Mouse (Mus musculus) testis, adult 2 months (tissue): ENCODE measurements around the gene Ubiad1.

Source experiments
- CTCF ChIP-seq: fragments of 200-500 bp; IDR thresholded peaks from 2 replicates; pipeline ENCODE4 v1.5.1; 2012; ENCODE audit warnings: low read depth, mild to moderate bottlenecking, inconsistent platforms, low read length, moderate library complexity; ENCODE audit not compliant: control insufficient read depth, insufficient read depth, insufficient replicate concordance
- POLR2A ChIP-seq: fragments of 200-500 bp; IDR thresholded peaks from 2 replicates; pipeline ENCODE4 v1.6.1; 2012; ENCODE audit warnings: low read depth, mild to moderate bottlenecking, inconsistent platforms, low read length, moderate library complexity; ENCODE audit not compliant: control insufficient read depth

- TF ChIP-seq CTCF (no peak), POLR2A (no peak)
Measured at GRCm38 (mm10) chr4:148428544-148428943, 16.0 kb downstream of the Ubiad1 start.
